Mouse (Mus musculus) testis, adult 2 months (tissue): ENCODE measurements around the gene Gm4498. TPM values are rescaled to one million over a fixed set of nuclear protein-coding genes. Genes with fewer than 3 reads are reported as not detected.
"Not testable (repeated sequence)": the region's sequence is repeated elsewhere in the genome, so short reads cannot be mapped to it uniquely, and the experiment has no call there.

Experiments
- H3K27ac ChIP-seq: fragments of 200-500 bp; 2 replicates; pipeline ENCODE4 v1.5.1; 2012; ENCODE audit warnings: low read depth, low read length; ENCODE audit not compliant: control insufficient read depth, insufficient read depth
- H3K27me3 ChIP-seq: fragments of 200-500 bp; 2 replicates; pipeline ENCODE4 v1.6.1; 2012; ENCODE audit warnings: mild to moderate bottlenecking, low read length, moderate library complexity; ENCODE audit not compliant: control insufficient read depth, insufficient read depth
- H3K36me3 ChIP-seq: fragments of 200-500 bp; 2 replicates; pipeline ENCODE4 v1.6.1; 2012; ENCODE audit warnings: mild to moderate bottlenecking, low read length; ENCODE audit not compliant: control insufficient read depth, insufficient read depth
- H3K4me1 ChIP-seq: fragments of 200-500 bp; 2 replicates; pipeline ENCODE4 v1.6.1; 2012; ENCODE audit warnings: low read length; ENCODE audit not compliant: control insufficient read depth, insufficient read depth
- H3K4me3 ChIP-seq: fragments of 200-500 bp; 2 replicates; pipeline ENCODE4 v1.5.1; 2012; ENCODE audit warnings: low read depth, mild to moderate bottlenecking, low read length, moderate library complexity, mixed read lengths; ENCODE audit not compliant: control insufficient read depth
- polyA plus RNA-seq: library from polyadenylated mRNA; depleted of rRNA; stranded (reverse); fragments of >200 nt; gene quantifications from 2 replicates; pipeline ENCODE4 v1.2.3, GENCODE M21; 2012; rRNA removed

Gm4498 gene
- not detected in 2 replicates for polyA plus RNA-seq

DNA sequence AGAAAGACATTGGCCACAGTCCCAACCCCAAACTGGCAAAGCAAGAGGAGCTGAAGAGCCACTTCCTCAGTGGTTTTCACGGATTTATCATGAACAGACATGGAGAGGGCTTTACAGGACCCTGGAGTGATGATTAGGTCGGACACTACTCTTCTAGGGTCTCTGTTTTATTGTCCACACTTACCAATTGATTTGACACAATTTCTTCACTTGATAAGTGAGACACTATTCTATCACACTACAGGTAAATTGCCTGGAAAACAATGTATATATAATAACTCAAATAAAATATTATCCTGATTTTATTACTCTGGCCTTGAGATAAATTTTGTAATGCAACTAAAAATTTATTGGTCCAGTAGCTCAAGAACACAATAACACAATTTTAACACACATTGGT is at the start of gene Gm4498:
TSS of gene Gm4498 (minus strand) at position 101 of the 400 bp plus-strand sequence.
- not testable (repeated sequence) for H3K27me3 ChIP-seq, H3K4me3 ChIP-seq, H3K36me3 ChIP-seq, H3K4me1 ChIP-seq, H3K27ac ChIP-seq

DNA sequence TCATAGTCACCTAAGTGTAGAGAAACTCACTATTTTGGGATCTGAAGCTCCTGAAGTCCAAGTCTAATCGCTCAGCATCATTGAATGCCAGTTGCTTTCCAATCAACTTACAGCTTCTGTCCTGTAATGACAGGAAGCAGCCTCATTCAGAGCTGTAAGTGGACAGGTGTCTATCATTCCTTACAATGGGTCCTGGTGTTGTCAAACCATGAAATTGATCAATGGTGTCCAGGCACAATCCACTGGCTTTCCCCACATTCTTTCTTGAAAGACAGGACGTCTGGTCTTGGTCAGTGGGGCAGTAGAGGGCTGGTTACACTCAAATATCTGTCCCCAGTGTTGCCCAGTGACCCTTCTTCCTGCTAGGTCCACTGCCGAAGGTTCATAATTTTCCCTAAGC is 29.1 kb upstream of the Gm4498 start, which contains the start of gene Gm5890:
TSS of gene Gm5890 (minus strand) at position 101 of the 400 bp plus-strand sequence.
- H3K4me1 ChIP-seq, H3K27ac ChIP-seq, H3K4me3 ChIP-seq, H3K36me3 ChIP-seq, H3K27me3 ChIP-seq: not testable (repeated sequence)

DNA sequence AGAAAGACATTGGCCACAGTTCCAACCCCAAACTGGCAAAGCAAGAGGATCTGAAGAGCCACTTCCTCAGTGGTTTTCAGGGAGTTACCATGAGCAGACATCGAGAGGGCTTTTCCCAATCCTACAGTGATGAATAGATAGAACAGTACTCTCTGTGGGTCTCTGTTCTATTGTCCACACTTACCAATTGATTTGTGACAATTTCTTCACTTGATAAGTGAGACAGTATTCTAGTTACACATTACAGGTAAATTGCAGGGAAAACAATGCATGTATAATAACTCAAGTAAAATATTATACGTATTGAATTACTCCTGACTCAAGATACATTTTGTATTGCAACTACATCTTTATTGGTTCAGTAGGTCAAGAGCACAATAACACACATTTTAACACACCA is 28.1 kb downstream of the Gm4498 start, which contains the start of gene Gm6164:
TSS of gene Gm6164 (minus strand) at position 101 of the 400 bp plus-strand sequence.
- H3K36me3 ChIP-seq, H3K27ac ChIP-seq, H3K4me1 ChIP-seq, H3K4me3 ChIP-seq, H3K27me3 ChIP-seq: not testable (repeated sequence)

DNA sequence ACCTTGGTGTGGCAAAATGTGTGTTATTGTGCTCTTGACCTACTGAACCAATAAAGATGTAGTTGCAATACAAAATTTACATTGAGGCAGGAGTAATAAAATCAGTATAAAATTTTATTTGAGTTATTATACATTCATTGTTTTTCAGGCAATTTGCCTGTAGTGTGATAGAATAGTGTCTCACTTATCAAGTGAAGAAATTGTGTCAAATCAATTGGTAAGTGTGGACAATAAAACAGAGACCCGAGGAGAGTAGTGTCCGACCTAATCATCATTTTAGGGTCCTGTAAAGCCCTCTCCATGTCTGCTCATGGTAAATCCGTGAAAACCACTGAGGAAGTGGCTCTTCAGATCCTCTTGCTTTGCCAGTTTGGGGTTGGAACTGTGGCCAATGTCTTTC is 40.2 kb downstream of the Gm4498 start, which contains the start of gene Vmn1r95:
TSS of gene Vmn1r95 (plus strand) at position 301 of the 400 bp plus-strand sequence.
- H3K27me3 ChIP-seq, H3K36me3 ChIP-seq, H3K4me3 ChIP-seq, H3K4me1 ChIP-seq, H3K27ac ChIP-seq: not testable (repeated sequence)

Other genes starting within 250 kb of the Gm4498 start
- 0.17 and 0.35 TPM in 2 replicates for gene Nlrp9b, start 242.4 kb downstream of the Gm4498 start, polyA plus RNA-seq
- not detected in 2 replicates for gene Vmn1r91, start 134.1 kb downstream of the Gm4498 start, polyA plus RNA-seq
- not detected in 2 replicates for gene Gm16442, start 111.2 kb downstream of the Gm4498 start, polyA plus RNA-seq
- gene Vmn1r93, start 94.7 kb downstream of the Gm4498 start, polyA plus RNA-seq, result not detected in 2 replicates
- gene Vmn1r94, start 65.5 kb downstream of the Gm4498 start, polyA plus RNA-seq, result not detected in 2 replicates
- not detected in 2 replicates for gene Vmn1r95, start 40.1 kb downstream of the Gm4498 start, polyA plus RNA-seq
- gene Gm6164, start 28.2 kb downstream of the Gm4498 start, polyA plus RNA-seq, result not detected in 2 replicates
- 0.07 and 0.18 TPM in 2 replicates for gene Gm5890, start 29.0 kb upstream of the Gm4498 start, polyA plus RNA-seq
- not detected in 2 replicates for gene Gm4133, start 100.2 kb upstream of the Gm4498 start, polyA plus RNA-seq
- gene Gm5728, start 141.6 kb upstream of the Gm4498 start, polyA plus RNA-seq, result not detected in 2 replicates
- gene Vmn1r100, start 184.1 kb upstream of the Gm4498 start, polyA plus RNA-seq, result not detected in 2 replicates
- not detected in 2 replicates for gene Vmn1r101, start 208.8 kb upstream of the Gm4498 start, polyA plus RNA-seq
- gene Gm10670, start 241.1 kb upstream of the Gm4498 start, polyA plus RNA-seq, result not detected in 2 replicates